Mouse (Mus musculus) retina, postnatal 1 day (tissue): ENCODE data around the gene Olfr872.
"Not testable (repeated sequence)": the region's sequence is repeated elsewhere in the genome, so short reads cannot be mapped to it uniquely, and the experiment has no call there.

Source experiments
- DNase-seq: peaks from one replicate; pipeline ENCODE4 v3.0.0-alpha.2; 2012

Gene Olfr872

DNA sequence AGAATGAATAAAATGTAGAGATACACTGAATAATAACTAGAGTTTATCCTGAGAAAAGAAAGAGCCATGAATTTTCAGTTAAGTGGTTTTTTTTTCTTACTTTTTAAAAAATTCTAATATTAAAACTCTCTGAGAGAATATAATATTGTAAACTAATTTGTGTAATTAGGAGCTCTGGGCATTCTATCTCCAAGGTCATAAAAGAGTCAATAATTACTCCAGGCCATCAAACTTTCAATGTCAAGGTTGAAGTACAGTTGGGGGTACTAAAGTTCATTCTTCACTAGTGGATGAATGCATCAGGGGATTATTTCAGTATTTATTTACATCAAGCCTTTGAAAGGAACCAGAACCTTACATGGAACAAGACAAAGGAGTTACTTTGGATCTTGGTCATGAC is at the start of gene Olfr872:
Gene Olfr872 (plus strand): TSS at position 301 of the 400 bp plus-strand sequence.
- no peak for DNase-seq

DNA sequence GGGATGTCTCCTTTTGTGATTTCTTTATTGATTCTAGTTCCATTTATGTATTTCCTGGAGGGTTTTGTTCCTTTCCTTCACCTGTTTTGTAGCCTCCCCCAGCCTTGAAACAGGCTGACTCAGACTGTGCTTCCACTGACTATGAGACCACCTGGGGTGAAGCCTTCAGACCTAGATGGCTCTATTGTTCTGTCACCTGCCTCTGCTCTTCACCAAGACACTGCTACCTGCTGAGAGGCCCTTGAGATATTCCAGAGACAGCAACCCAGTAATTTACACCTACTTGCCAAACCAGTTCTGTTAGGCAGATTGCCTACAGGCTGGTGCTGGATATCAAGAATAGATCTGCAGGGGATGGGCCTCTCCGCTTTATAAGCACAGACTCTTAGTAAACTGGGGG is 34.8 kb upstream of the Olfr872 start:
- DNase-seq, result no peak

DNA sequence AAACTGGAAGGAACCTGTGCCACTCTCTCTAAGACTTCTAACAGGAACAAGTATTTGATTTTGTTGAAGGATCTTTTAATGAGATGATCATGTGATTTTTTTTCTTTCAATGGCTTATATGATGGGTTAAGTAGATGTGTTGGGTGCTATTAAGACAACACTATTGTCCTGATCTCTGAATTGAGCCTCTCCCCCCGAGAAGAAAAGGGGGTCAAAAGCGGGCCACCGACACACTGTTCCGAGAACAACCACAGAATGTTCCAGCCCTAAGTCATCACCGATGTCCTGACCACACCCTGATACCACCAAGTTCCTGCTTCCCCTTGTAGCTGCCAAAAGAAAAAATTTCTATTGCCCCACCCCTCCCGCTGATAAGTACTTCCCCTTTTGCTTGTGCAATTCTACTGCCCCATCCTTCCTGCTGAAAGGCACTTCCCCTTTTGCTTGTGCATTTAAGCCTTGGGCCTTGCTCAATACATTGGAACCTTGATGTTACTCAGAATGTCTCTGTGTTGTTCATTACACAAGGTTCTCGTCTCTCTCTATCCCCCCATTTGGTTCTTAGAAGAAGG is 33.4 kb upstream of the Olfr872 start:
- not testable (repeated sequence) for DNase-seq

DNA sequence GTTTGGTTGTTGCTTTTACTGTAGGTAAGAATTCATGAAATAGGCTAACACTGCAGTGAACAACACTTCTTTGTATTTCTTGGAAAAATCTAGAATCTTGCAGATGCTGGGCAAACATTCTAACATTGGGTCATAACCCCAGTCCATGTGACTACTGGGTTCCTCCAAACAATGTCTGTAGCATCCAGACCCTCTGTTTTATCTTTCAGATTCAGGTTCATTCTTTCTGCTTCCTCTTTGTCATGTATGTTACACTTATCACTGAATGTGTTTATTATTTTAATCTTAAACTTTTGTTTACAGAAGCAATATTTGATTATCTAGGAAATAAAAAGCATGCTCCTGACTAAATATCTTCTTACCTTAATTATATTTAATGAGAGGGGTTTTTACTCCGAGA is 26.1 kb upstream of the Olfr872 start:
- DNase-seq, result no peak

DNA sequence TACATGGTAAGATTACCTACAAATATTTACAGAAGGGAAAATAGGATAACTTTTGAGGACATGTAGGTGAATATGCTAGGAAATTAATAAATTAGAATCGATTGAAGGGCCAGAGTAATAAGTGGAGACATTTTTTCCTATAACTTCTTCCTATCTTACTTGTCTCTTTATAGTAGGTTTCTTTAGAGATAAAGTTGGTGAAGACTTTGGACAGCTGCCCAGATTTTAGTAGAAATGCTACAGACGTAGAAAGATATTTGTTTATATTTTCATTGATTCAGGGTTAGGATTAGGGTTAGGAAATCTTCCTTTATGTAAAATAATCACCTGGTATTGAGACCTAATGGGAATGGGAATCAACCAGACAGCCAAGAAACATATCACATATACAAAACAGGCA is 25.4 kb upstream of the Olfr872 start:
- no peak for DNase-seq

DNA sequence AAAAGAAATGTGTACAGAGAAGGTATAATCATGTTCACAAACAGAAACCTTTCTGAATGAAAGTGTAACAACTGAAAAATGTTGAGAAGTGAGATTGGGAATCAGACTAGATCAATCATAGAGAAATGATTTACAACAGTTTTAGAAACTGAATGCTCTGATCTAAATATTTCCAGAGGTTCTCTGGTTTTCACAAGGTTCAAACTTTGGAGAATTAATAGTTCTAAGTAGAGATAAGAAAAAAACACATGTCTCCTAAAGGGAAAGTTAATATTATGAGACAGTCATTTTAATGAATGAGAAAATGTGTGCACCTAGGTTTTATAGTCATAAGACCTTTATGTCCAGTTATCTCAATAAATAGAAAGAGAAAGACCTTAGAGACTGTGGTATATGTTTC is 25.0 kb upstream of the Olfr872 start, which contains the start of gene Olfr871:
Gene Olfr871 (plus strand): TSS at position 301 of the 400 bp plus-strand sequence.
- DNase-seq, result no peak

DNA sequence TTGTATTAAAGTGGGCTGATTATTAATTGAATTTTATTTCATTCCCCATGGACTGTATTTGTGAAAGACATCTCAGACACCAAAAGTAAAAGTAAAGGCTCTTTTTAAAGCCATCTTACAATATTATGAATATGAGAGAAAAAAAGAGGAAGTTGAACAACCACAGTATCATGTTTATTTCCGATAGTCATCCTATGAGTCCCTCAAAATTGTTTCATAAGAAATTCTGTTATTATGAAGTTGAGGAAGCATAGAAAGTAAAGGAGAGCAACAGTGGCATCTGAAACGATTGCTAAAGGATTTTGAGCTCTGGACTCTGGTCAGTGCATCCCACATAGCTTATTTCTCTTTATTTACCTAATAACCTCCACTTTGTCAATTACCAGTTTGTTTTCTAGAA is 459 bp downstream of the Olfr872 start:
- no peak for DNase-seq

DNA sequence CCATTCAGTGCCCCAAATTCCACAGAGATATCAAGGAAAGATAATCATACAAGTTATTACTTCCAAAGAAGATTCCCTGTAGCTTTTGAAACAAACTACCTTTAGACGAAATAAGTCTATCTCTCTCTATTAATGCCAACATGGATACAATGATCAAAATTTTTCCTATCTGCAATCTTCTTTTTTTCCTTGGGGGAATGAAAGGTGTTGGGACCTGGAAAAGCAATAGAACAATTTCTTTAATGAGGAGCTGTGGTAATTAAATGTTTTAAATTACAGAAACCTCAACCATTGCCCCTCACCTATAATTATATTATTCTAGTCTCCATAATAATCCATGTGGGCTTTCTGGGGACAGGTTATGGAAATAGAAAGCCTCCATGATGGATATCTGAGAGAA is 45.1 kb downstream of the Olfr872 start, which contains the start of gene Olfr39:
Gene Olfr39 (plus strand): TSS at position 301 of the 400 bp plus-strand sequence.
- no peak for DNase-seq

DNA sequence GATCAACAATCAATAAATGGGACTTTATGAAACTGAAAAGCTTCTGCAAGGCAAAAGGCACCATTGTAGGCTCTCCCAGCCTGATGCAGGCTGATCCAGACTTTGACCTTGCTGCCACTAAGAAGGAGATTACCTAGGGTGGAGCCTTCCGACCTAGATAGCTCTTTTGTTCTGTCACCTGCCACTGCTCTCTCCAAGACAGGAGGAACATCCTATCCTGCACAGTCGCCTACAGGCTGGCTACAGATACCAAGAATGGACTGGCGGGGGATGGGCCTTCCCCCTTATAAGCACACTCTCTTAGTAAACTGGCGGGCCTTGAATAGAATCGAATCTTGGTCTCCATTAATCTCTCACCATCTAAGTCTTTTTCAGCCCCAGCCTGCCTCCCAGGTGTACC is 58.6 kb downstream of the Olfr872 start:
- not testable (repeated sequence) for DNase-seq

DNA sequence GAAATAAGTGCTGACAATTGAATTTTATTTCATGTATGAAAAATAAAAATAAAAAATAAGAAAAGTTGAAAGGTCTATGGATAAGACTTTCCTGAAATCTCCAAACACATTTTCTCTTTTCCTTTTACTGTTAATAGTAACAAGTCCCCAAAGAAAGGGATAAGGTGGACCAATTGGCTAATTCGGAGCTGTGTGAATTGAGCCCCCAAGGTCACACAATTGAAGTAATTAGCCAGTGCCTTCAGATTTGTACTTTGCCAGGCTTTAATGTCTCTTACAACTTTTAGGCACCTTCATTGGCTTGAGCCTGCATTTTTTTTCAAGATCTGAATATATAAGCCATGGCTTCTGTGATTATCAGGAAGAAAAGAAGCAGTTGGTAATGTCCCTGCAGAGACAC is 61.3 kb downstream of the Olfr872 start, which contains the start of gene Olfr873:
Gene Olfr873 (plus strand): TSS at position 301 of the 400 bp plus-strand sequence.
- DNase-seq, result no peak
